Mouse (Mus musculus): ENCODE measurements around the gene Ccdc7b.
"Not testable (repeated sequence)": the region's sequence is repeated elsewhere in the genome, so short reads cannot be mapped to it uniquely, and the experiment has no call there.

Ccdc7b gene

DNA sequence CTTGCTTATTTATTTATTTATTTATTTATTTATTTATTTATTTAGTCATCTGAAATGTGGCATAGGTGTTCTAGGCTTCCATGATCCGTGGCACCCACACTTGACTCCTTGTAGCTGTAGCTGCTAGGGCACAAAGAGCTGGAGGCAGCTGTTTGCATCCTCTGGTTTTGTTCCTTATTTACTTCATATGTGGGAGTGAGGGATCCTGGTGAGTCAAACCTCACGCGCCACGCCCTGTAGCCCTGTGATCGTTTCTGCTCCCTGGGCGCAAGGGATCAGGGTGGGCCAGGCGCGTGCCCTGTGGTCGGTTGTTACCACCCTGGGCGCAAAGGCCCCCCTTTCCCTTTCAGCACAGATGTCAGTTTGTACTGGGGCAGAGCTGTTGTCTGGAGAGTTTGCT is at the start of gene Ccdc7b:
Ccdc7b (plus strand) TSS at position 301 of the 400 bp plus-strand sequence.
- DNase-seq (ENCODE audit: low read depth, low spot score), result not testable (repeated sequence)

DNA sequence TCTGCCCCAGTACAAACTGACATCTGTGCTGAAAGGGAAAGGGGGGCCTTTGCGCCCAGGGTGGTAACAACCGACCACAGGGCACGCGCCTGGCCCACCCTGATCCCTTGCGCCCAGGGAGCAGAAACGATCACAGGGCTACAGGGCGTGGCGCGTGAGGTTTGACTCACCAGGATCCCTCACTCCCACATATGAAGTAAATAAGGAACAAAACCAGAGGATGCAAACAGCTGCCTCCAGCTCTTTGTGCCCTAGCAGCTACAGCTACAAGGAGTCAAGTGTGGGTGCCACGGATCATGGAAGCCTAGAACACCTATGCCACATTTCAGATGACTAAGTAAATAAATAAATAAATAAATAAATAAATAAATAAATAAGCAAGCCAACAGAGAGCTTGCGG is 1.5 kb upstream of the Ccdc7b start, which contains the start of gene Ccdc7a:
Ccdc7a (minus strand) TSS at position 101 of the 400 bp plus-strand sequence.
- not testable (repeated sequence) for DNase-seq (ENCODE audit: low read depth, low spot score)

DNA sequence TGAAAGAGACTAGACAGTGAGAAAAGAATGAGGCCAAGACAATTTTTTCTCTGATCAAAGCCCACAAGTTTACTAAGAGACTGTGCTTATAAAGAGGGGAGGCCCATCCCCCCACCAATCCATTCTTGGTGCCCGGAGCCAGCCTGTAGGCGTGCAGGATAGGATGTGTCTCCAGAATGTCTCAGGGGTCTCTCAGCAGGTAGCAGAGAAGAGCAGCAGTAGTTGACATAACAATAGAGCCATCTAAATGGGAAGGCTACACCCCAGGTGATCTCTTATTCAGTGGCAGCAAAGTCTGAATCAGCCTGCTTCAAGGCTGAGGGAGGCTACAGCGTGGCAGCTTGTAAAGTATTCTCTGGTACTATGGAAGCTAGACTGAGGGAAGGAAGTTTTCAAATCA is 48.8 kb downstream of the Ccdc7b start:
- not testable (repeated sequence) for DNase-seq (ENCODE audit: low read depth, low spot score)

DNA sequence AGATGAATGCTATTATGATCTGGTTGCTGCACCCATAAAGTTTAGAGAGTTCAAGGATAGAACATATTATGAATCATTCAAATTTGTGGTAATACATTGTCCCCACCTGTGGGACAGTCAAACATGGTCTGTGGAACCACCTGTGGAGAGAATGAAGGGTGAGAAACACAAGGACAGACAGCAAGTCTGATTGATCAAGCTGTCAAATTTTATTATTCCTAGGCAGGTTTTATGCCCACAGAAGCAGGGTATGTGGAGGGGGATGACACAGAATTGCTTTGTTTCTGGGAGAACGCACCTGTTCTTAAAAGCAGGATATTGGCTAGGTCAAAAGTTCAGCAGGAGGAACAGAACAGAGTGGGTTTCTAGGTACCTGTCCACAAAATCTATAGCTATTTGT is 64.6 kb downstream of the Ccdc7b start, which contains the start of gene Gm10999:
Gm10999 (minus strand) TSS at position 101 of the 400 bp plus-strand sequence.
- no peak for DNase-seq (ENCODE audit: low read depth, low spot score)

DNA sequence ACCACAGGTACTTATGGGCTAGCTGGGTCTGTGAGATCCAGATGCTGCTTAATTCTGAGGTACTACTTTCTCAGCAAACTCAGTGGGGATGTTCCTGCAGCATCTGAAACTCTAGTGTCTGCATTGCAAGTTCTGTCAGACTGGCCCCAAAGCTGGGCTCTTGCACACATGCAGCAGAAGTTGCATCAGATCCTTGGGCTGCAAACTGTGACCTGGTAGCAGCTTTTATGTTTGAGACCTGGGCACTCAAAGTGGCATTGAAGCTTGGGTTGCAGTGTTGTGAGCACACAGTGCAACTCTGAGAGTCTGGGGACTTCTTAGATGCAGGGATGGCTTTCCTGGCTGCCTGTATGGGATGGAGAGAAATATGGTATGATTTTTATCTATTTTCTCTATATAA is 66.5 kb downstream of the Ccdc7b start:
- no peak for DNase-seq (ENCODE audit: low read depth, low spot score)

All from retina, postnatal 7 days (tissue).